Mouse (Mus musculus) ES-E14 (cell line): Measurements from ENCODE around the gene Foxf1.

Experiments
- HCFC1 ChIP-seq: IDR thresholded peaks from 2 replicates; pipeline ENCODE4 v1.6.1; 2012; ENCODE audit warnings: low read length, inconsistent platforms, borderline replicate concordance; ENCODE audit not compliant: insufficient read depth
- MAFK ChIP-seq: IDR thresholded peaks from 2 replicates; pipeline ENCODE4 v1.6.1; 2014; ENCODE audit warnings: mild to moderate bottlenecking, low read depth, low read length, inconsistent platforms; ENCODE audit not compliant: insufficient read depth
- ZC3H11A ChIP-seq: IDR thresholded peaks from 2 replicates; pipeline ENCODE4 v1.6.1; 2012; ENCODE audit warnings: low read depth, mild to moderate bottlenecking, inconsistent platforms, low read length, borderline replicate concordance

DNA sequence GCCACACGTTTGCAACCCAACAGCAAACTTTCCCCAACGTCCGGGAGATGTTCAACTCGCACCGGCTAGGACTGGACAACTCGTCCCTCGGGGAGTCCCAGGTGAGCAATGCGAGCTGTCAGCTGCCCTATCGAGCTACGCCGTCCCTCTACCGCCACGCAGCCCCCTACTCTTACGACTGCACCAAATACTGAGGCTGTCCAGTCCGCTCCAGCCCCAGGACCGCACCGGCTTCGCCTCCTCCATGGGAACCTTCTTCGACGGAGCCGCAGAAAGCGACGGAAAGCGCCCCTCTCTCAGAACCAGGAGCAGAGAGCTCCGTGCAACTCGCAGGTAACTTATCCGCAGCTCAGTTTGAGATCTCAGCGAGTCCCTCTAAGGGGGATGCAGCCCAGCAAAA is 33.7 kb downstream of the Foxf1 start:
- TF ChIP-seq ZC3H11A (no peak), HCFC1 (no peak), MAFK (no peak)
